In genomic region chr6:11593583-11594271, GRCm38 (mm10) we compare ENCODE assay signal across 8 mouse cellular contexts.
DNase-seq lines count a peak whose midpoint lies in the region; ATAC-seq lines count a peak whose summit lies in the region.

No protein-coding gene starts in this region.

- no peak for DNase-seq in heart, postnatal 36 days
- peak; percentile 38 to 41 for DNase-seq in right cerebral cortex, postnatal 10 days (ENCODE audit: low spot score in 2 of 2)
- no peak for DNase-seq in right cerebral cortex, adult 2 months (ENCODE audit: low spot score in 2 of 2)
- DNase-seq in midbrain, embryonic 14.5 days, result peak; percentile 31
- no peak for DNase-seq in thymus, postnatal 10 days (ENCODE audit: low spot score in 2 of 2)
- DNase-seq in heart, adult 9 months (ENCODE audit: low spot score in 2 of 2), result no peak

- H3K27ac ChIP-seq in heart, embryonic 16.5 days (ENCODE audit: low read length), result no peak overlapping the region
- H3K27ac ChIP-seq in midbrain, embryonic 14.5 days (replicated peaks; ENCODE audit: low read depth, low read length), result 0 out of 2 replicates have a peak overlapping the region, but pooled peaks have one; percentile 22

- intact Hi-C loops in heart, postnatal 36 days (cut with DNase I), result no loop called here

- no peaks in the 10 kb centered on the region for H3K27me3 ChIP-seq in heart, embryonic 16.5 days (ENCODE audit: control insufficient read depth, insufficient read depth, low read length)
- H3K27me3 ChIP-seq in midbrain, embryonic 14.5 days (ENCODE audit: control insufficient read depth, insufficient read depth, low read length), result no peaks in the 10 kb centered on the region

- H3K9me3 ChIP-seq in heart, embryonic 16.5 days (replicated peaks; ENCODE audit: control insufficient read depth, low read length), result no peaks in the 10 kb centered on the region
- H3K9me3 ChIP-seq in midbrain, embryonic 14.5 days (ENCODE audit: control insufficient read depth, low read length), result no peaks in the 10 kb centered on the region

- no peaks in the 10 kb centered on the region for H3K4me1 ChIP-seq in heart, embryonic 16.5 days (ENCODE audit: control insufficient read depth, insufficient read depth, low read length)
- no peaks in the 10 kb centered on the region for H3K4me1 ChIP-seq in midbrain, embryonic 14.5 days (ENCODE audit: control insufficient read depth, insufficient read depth, low read length)

- H3K36me3 ChIP-seq in heart, embryonic 16.5 days (ENCODE audit: control insufficient read depth, insufficient read depth), result no peaks in the 10 kb centered on the region
- H3K36me3 ChIP-seq in midbrain, embryonic 14.5 days (ENCODE audit: control insufficient read depth, insufficient read depth, low read length), result no peaks in the 10 kb centered on the region

- ATAC-seq in heart, embryonic 16.5 days (replicated peaks; ENCODE audit: extremely low read depth, insufficient read depth, low FRiP score), result no peak
- ATAC-seq in granulocyte monocyte progenitor cell, adult 5-6 weeks (replicated peaks; ENCODE audit: poor library complexity, severe bottlenecking), result peak; percentile 95
- ATAC-seq in midbrain, embryonic 14.5 days (ENCODE audit: low FRiP score, low TSS enrichment), result no peak

- WGBS in heart, embryonic 16.5 days, result 50% methylated on average over 14 of the region's 14 CpGs
- 76% methylated on average over 14 of the region's 14 CpGs for WGBS in midbrain, embryonic 14.5 days

- H3K4me2 ChIP-seq in heart, embryonic 16.5 days (ENCODE audit: low read depth, low read length), result peak overlapping the region; percentile 8; the same call in 1 of the 2 replicates
- no peak overlapping the region for H3K4me2 ChIP-seq in midbrain, embryonic 14.5 days (ENCODE audit: low read length)

- H3K4me3 ChIP-seq in heart, embryonic 16.5 days (ENCODE audit: low read length), result no peak overlapping the region
- no peak overlapping the region for H3K4me3 ChIP-seq in midbrain, embryonic 14.5 days (replicated peaks; ENCODE audit: low read depth, low read length)

- H3K9ac ChIP-seq in heart, embryonic 16.5 days (ENCODE audit: low read length), result no peak overlapping the region
- no peak overlapping the region for H3K9ac ChIP-seq in midbrain, embryonic 14.5 days (replicated peaks; ENCODE audit: low read length)

Comparison
In these comparisons a context has a peak if more than half of its experiments do, and no peak if none do; other contexts are left out.
1. DNase-seq: peak in right cerebral cortex, postnatal 10 days (2 of 2) and midbrain, embryonic 14.5 days (single experiment); none in heart, postnatal 36 days (0 of 2), right cerebral cortex, adult 2 months (0 of 2), thymus, postnatal 10 days (0 of 2) and heart, adult 9 months (0 of 2).